Mouse (Mus musculus) spleen, postnatal 36 days (tissue): Measurements from ENCODE around the gene Trim69.
A peak's percentile ranks its signal among the peaks of the same experiment; 100 is the strongest.

Experiments used
- DNase-seq, 2 experiments: peaks; one replicate each; pipeline ENCODE4 v3.0.0; 2022; ENCODE audit warnings: low spot score in 2 of 2, mixed read lengths in 1 of 2

Gene Trim69

DNA sequence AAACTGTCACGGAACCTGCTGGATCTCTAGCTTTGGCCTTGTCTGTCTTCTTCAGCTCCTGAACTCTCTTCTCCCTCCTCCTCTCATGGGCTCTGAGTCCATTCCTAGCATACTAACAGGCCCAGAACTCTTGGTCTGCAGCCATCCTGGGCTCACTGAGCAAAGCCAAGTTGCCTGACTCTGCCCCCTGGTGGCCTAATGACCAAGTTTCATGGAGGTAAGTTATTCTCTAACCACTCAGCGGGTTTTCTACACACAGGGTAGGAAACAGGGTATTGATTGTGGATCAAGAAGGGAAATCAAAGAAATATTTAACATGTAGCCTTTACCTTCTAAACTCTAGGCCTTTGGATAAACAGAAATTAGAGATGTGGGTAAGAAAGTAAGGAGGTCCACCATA, at the start of gene Trim69:
Gene Trim69, plus strand, starts transcription at position 21 of the 400 bp plus-strand sequence.
- DNase-seq, result peak; percentile 71 to 77

DNA sequence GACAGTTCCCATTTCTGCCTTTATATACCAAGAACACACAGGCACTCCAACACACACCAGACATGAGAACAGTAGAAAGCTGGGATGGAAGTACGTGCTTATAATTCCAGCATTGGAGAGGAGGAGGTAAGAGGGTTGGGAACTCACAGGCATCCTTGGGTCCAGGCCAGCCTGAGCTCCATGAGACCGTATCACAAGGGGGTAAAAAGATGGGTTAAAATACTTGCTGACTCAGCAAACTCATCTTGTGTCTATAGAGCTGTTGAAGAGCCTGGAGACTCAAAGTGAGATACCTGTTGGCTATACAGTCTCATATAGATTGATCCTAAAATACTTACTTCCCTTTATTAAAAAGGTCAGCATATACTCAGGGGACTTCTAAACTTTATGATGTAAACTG, 43.6 kb upstream of the Trim69 start:
- no peak for DNase-seq

DNA sequence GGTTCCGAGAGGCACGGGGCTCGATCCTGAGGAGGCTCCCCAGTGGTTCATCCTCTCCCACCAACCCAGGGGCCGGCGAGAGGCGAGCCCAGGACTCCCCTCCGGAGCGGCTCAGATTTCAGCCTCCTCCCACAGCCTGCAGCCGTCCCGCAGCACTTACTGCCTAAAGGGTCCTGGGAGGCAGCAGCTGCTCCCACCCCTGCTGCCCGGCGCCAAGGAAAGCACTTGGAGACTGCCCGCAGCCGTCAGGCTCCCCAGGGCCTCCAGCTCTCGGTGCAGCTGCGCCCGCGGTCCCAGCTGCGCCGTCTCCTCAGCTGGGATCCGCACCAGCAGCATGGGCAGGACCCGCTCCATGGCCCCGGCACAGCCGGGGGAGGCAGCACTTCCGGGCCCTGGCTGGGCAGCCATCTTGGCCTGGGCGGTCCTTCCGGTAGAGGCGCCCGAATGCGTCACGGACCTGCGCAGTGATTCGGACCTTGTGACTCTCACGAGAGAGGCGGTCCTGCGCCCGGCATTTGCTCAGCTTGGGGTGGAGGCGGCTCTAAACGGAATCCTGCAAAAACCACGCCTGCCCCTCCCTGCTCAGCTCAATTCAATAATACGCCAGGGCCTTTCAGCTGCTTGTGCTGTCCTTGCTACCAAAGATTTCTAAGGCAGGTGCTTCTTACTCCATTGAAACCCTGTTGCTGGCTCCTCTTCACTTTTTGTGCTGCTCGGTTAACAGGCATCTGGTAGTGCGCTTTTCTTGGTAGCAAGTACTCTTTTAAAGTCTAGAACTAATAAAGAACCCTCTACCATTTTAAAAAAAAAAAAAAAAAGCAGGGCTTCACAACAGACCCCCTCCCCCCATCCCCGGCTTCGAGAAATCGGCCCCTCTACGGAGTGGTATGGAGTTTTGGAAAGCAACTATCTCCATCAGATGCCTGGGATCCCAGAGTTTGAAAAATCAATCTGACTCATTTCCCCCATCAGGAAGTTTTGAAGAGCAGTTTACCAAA, 42.2 kb upstream of the Trim69 start, which contains the start of gene Spg11:
Gene Spg11, minus strand, starts transcription at position 426 of the 998 bp plus-strand sequence.
- DNase-seq, result peak; percentile 97 to 98

DNA sequence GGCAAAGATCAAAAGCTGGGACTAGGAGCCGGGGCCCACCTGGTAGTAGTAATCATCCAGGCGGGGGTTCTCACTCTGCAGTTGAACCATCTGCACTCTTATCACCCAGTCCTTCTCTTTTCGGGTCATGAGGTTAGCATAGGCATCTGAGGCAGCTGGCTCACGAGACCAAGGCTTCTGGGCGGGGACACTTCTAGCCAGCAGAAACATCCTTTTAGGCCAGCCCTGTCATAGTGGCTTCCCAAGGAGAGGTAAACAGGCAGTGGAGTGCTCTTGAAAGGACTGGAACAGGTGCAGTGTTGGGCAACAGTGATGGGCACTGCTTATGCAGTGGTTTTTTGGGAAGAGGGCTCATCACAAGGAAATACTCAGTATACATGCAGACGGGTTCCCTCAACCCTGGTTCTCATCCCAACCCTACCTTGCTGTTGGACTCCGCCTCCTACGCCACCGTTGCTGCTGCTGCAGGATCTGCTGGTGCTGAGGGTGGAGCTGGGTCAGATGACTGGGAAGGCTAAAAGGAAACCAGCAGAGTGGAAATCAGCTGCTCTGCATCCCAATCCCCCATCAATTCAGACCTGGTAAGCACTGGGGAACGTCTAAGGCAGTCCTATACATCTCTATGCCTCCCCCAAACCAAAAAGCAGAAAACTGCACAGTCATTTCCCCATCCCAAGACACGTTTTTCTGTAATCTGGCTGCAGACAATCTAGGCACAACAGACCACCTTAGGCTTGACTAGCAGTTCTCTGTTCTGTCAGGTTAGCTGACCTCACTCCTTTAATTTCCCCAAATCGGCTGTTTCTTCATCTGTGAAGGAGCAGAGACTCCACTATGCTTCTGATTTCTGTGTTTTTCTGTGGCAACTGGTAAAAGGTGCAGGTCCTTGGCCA, 34.6 kb upstream of the Trim69 start:
- DNase-seq, result no peak

DNA sequence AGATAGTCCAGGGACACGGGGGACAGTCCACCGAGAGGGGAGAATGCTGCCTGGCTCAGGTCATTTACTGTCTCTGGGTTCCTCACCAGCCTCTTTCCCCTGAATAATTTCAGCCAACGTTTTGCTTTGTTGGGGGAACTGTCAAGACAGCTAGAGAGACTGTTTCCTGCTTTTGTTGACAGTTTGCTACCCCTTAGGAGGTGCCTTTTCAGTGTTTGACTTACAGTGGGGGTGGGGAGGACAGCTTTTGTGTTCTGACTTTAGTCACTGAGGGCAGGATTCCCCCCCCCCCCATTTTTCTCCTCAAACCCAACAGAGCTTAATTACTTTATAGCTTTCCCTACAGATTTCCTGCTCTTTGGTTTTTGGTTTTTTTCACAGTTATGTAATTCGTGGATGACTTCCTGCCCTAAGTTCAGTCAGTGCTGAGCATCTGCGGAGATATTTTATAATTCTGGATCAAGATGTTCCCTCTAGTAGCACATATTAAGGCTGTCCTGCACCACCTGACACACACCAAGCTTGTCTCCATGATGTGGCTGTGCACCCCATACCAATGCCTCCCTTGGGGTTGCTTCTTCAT, 33.6 kb upstream of the Trim69 start:
- DNase-seq, result no peak

DNA sequence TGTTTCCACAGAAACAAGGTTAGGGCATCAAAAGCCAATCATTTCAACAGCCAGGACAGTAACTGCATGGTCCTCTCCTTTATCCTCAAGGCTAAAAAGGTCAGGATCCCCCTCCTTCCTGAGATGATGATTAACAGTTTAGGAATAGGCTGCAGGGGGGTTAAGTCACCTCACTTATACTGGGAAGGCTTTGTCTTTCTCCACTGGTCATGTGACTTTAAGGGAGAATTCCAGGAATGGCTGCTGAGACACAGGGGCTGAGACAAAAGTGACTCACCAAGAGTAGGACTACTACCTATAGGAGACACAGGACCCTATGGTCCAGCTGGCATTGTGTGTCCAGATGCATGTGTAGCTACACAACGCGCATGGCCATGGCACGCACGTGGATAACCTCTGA, 32.9 kb upstream of the Trim69 start:
- no peak for DNase-seq

DNA sequence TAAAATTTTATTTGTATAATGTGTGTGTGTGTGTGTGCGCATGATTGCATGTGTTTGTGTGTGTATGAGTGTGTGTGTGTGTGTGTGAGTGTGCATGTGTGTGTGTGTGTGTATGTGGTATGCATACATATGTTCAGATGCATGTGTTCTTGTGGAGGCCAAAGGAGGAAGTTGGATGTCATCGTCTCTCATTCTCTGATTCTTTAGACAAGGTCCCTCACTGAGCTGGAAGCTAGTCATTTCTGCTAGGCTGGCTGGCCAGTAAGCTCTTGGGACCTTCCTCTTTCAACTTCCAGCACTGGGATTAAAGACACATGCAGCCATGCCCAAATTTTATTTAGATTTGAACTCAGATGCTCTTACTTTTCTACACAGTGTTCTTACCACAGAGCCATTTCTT, 28.4 kb upstream of the Trim69 start:
- DNase-seq, result no peak

DNA sequence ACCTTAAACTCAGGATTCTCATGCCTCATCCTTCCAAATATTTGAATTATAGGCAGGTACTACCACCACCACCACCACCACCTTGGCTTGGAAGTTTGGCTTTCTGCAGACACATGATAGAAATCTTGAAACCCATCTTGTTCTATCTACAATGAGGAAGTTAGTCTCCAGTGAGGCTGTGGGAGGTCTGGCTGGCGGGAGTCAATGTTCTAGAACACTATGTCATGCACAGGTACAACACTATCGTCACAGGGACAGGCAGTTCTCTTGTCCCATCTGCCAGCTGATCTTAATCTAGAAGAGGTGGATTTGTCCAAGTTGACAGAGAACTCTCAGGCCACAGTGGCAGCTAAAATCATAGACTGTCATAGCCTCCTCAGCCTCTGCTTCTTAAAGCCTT, 27.9 kb upstream of the Trim69 start:
- no peak for DNase-seq

DNA sequence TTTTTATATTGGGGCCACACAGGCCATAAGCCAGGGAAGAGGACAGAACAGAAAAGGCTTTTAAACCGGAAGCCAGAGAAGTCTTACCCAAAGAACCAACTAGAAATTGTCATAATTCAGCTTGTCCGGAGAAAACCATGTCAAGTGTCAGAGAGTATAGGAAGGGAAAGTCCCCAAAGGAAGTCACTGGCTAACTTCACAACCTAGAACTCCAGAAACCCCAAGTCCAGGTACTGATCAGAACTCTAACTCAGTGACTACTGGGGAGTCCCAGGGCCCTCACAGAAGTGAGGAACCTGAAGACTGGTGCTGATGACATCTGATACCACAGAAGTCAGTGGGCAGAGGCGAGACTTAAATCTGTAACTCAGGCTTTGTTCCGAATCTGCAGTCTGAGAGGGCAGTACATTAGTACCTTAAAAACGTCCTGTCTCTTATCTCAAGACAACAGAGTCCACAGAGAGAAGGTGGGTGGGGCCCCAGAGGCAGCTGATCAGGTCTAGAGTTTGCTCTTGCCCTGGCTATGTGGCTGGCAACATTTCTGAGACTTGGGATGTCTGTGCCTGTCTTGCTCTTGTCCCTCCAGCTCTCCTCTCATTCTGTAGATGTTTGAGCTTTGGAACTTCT, 22.5 kb upstream of the Trim69 start:
- DNase-seq, result peak; percentile 39 to 60

DNA sequence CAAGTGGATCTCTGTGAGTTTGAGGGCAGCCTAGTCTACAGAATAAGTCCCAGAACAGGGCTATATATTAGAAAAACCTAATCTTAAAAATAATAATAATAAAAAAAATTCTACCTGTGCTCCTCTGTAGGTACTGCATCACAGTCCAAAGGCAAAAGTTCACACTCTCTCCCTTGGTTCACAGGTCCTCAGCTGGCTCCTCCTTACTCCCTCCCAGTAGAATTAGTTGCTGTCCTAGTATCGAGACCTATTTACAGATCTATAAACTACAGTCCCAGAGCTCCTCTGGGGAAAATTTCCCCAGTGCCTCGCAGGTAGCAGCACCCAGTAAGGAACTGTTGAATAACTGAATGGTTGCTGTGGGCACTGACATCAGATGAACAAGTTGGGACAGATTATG, 19.7 kb upstream of the Trim69 start:
- DNase-seq, result no peak

DNA sequence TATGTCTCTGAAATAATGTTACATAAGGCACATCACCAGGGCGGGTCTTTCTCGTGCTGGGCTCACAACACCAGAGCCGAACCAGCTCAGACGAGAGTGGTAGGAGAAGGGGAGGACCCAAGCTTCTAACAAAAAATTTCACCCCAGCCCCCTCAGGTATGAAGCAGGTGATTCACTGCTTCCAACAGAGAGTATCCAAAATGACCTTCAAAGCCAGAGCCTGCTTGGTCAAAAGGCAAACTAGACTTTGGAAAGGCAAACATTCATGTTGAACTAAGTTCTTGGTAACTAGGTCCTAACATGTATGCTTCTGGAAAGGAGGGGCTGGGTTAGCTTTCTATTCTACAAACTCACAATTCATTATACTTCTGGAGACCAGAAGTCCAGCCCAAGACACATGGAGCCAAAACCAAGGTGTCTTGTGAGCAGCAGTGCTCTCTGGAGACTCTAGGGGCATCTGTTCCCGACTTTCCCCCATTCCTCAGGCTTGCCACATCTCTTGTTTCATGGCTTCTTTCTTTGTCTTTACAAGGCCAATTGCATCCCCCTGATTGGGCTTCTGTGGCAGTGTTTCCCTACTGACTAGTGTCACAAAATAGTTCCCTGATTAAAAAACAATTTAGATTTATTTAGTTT, 19.1 kb upstream of the Trim69 start:
- DNase-seq, result no peak

DNA sequence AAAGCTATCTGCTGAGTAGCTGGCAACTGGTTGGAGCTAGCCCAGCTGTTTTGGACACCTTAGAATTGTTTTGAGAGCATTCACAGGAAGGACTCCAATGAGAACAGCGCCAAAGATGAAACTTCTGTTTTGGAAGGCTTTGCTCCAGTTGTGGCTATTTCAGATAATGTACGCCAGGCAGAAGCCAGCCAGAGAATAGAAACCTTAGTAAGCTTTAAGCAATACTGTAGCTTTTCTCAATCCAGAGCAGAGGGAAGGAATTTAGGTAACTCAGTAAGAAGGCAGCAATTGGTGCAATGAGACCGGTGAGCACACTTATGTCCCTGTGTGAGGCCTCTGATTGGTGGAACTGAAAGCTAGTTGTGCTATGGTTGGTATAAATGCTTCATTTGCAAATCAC, 17.4 kb upstream of the Trim69 start:
- no peak for DNase-seq

DNA sequence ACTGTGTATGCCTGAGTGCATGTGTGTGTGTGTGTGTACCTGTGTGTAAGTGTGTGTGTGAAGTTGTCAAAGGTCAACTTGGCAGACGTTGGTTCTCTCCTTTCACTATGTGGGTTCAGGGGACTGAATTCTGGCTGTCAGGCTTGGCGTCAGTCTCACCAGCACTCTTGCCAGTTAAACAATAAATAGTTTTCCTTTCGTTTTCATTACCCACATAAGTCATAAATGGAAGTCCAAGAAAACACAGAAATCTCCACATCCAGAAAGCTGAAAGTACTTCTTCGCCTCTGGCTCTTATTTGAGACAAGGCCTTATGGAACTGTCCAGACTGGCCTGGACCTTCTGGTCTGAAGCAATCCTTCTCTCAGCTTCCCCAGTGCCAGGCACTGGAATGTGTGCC, 14.7 kb upstream of the Trim69 start:
- DNase-seq, result no peak

DNA sequence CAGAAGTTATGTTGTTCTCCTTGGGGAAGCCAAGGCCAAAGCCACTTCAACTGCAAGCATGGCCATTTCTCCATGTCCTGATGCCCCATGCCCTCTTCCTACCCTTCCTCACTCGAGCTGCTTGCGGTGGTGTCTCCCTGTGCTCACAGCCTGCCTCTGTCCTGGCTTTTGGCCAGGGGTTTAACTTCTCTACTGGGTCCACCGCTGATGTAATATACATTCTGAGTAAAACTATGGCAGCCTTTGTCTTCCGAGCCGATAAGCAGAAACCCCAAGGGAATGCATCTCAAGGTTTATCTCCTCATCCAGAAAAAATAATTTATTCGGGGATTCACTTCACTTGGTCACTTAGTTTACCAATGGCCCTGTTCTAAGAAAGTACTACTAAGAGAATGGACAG, 13.8 kb upstream of the Trim69 start:
- peak; percentile 20 to 53 for DNase-seq

DNA sequence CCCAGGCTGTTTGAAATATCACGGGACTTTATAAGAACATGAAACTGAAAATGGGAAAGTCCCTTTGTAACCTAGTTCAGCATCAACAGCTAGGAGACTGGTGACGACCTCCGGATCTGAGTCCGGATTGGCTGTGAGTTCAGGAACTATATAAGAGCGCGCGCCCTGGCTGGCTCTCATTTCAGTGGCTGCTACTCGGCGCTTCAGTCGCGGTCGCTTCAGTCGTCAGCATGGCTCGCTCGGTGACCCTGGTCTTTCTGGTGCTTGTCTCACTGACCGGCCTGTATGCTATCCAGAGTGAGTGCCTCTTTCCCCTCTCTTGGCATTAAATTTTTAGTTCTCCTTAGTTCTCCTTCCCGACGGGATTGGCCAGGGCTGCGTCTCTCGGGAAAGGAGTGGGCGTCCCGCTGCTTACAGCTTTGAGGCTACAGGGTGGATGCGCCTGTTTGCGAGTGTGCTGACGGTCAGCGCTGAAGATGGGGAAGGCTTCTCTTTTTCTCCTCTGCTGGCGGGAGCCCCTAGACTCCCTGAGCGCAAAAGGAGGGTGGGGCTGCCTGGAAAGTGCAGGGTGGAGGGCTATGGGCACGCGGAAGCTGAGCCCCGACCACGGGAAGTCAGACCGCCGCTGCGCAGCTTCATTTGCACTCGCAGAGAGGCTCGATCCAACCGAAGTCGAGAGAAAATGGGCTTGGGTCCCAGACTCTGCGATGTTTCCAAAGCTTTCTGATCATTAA, 12.8 kb upstream of the Trim69 start, which contains the start of gene B2m:
Gene B2m, plus strand, starts transcription at position 179 of the 734 bp plus-strand sequence.
- peak; percentile 94 to 96 for DNase-seq

DNA sequence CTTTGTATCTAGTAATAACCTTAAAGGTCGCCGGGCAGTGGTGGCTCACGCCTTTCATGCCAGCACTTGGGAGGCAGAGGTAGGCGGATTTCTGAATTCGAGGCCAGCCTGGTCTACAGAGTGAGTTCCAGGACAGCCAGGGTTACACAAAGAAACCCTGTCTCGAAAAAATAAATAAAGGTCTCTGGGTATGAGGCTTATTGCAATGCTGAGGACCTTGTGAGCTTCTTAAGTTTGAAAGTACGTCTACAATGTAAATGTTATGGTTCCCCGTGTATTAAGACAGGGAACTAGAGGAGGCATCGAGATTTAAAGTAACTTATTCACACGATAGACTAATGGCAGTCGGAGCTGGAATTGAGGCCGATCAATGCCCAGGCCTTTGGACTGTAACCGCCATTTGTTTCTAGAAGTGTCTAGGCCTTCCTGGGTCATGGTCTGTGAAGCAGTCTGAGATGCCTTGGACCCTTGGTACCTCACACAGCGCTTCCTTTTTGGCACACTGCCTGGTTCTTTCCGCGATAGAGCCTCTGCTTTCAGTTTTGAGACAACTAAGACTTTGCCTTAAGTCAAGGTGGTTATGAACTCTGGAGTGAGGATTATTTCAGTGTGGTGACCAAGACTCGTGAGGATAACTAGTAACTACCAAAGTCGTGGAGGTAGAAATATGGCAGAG, 12.1 kb upstream of the Trim69 start:
- peak; percentile 86 to 88 for DNase-seq

DNA sequence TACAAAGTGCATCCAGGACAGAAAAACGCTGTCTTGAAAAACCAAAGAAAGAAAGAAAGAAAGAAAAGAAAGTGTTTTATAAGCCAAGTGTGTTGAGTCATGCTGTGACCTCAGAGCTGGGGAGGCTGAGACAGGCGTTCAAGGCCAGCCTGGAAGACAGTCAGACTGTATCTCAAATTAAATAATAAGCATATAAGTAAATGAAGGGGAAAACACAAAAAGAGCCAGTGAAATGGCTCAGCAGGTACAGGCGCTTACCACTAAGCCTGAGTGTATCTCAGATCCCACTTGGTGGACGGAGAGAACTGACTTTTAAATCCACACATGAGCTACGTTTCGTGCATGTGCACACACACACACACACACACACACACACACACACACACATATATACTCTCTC, 11.2 kb upstream of the Trim69 start:
- no peak for DNase-seq

DNA sequence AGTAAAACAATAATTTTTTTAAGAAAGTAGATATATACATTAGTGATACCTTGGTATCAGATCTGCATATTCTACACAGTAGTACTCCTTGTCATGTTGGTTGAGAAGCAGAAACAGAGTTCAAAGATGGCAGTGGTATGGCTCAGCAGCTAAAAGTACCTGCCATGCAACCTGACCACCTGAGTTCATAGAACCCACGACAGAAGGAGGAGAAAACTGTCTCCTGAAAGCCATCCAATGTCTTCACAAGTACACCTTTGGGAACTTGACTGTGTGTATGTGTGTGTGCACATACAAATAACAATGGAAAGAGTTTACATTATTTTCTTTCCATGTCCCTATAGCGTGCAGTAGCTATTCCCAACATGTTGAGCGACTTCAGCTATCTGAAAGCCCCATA, 10.8 kb upstream of the Trim69 start:
- DNase-seq, result no peak

DNA sequence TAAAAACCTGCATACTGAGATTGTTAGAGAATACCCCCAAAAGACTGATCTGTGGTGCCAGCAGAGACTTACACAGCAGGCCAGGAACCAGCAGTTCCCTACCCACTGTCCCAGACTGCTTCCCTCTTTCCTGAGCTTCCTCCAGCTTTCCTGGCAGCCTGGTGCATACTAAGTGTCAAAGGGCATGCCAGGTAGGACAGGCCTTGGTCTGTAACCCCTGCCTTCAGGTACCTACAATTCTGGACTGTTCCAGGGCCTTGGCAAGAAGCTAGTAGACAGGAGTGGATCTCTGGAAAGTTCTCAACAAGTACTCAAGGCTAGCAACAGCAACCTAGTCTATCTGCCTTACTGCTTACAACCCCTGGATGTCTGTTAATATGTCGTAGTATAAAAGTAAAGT, 9.3 kb upstream of the Trim69 start:
- no peak for DNase-seq

DNA sequence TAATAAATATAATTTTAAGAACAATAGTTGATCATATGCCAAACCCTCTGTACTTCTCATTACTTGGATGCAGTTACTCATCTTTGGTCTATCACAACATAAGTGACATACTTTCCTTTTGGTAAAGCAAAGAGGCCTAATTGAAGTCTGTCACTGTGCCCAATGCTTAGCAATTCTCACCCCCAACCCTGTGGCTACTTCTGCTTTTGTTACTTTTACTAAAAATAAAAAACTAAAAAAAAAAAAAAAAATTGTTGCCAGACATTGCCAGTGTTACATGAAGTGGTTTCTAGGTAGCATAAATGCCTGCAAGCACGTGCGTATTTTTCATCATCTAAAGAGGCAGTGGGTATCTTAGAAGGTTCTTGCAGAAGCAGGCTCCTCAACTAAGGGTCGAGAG, 7.7 kb upstream of the Trim69 start:
- DNase-seq, result no peak
